Mouse (Mus musculus): ENCODE results near the gene Prop1. TPM values are rescaled to one million over a fixed set of nuclear protein-coding genes. Genes with fewer than 3 reads are reported as not detected.

The Prop1 gene
- 0.35 TPM in 1 of 2 replicates, not detected in the other for polyA plus RNA-seq (2012; rRNA removed; ENCODE audit: low replicate concordance)

DNA sequence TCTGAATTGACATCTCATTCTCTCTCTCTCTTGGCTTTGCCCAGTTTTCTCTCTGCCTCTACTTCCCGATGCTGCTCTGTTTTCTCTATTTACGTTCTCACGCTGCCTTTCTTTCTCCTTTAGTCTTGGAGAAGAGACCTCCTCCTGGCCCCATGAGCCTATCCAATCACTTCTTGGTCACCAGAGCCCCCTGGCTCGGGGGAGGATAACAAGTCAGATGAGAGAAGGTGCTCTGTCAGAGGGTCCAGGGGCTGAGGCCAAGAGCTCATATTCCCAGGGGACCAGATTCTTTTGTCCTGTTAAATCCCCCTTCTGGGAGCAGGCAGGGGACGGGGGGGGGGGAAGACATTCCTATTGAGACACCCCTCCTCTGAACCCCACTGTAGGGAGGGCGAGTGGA, at the start of gene Prop1:
Gene Prop1 (minus strand): TSS at position 101 of the 400 bp plus-strand sequence.

DNA sequence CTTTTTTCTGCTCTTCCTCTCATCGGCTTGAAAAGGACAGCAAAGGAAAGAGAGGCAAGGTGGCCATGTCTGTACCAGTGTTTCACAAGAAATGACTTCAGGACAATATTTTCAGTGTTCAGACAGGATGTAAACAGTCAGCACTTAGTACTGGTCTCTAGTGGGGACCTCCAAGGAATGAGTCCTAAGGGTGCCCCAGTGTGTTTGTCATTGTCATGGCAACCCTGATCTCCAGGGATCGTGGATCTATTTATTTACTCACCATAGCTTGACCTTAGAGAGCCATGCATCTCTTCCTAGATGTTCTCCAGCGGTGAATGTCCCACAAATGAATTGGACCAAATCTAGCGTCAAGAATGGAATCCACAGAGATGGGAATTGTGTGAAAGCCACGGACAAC, 49.7 kb upstream of the Prop1 start, which contains the start of gene Olfr51:
Gene Olfr51 (plus strand): TSS at position 301 of the 400 bp plus-strand sequence.

DNA sequence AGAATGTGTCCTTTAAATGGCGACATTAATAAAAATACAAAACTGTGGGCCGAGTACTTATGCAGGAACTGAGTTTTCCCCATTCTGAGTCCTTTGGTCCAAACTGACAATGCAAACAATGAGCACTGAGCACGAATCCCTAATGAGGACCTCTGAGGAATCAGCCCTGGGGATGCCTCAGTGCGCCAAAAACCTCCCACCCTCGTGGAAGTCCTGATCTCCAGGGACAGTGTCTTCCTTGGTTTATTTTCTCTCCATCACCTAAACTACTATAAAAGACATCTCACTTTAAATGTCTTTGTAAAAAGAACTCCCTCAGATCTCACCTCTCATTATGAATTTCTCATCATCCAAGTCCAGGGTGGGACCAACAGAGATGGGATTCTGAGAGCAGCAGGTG, 28.1 kb upstream of the Prop1 start, which contains the start of gene Olfr1377:
Gene Olfr1377 (plus strand): TSS at position 301 of the 400 bp plus-strand sequence.

DNA sequence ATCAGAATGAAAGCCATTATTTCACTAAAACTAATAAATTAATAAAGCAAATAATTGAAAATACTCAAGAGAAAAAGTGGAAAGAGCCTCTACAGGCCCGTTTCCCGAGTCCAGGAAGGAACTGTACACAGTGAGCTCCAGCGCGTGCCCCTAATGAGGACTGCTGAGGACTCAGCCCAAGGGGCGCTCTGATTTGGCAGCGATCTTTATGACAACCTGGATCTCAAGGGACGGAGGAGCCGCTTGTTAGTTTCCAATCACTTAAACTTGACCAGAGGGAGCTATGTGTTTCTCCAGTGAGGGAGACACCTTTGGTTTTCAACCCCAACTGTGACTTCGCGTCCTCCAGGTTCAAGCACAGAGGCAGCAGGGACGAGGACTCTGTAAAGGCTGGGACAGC, 12.7 kb upstream of the Prop1 start, which contains the start of gene Olfr1378:
Gene Olfr1378 (plus strand): TSS at position 301 of the 400 bp plus-strand sequence.

DNA sequence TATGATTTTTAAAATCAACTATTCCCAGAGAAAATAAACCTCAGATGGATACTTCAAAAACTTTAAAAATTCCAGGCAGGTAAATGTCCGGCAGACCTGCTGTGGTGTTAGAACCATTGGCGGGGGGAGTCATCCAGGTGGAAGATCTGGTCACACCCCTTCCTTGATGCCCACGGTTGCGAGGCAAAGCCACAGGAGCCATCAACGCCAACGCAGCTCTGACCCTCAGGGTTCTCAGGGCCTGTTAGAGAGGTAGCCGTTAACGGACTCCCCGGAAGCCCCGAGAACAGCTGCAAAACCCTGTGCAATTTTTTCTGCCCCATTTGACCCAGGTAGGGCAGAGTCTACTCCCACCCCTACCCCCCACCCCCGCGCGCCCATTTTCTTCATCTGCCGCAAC, 10.1 kb downstream of the Prop1 start, which contains the start of gene 4933414I15Rik:
Gene 4933414I15Rik (minus strand): TSS at position 260 of the 400 bp plus-strand sequence.

DNA sequence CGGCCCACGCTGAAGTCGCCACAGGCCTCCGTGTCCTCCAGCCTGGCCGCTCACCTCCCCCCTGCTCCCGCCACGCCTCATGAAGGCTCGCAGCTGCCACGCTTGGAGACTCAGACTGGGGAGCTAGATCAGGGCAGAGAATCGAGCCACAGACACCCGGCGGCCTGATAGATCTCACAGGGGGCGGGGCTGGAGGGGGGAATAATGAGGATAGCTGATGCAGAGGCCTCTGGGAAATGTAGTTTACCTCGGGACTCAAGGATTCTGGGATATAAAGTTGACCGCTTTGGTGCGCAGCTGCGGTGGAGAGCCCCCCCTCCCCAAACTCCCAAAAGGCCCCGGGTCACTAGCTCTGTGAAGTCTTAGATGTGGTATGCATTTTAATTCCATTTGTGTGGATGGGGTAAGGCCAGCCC, 22.1 kb downstream of the Prop1 start, which contains the start of gene Zfp354b:
Gene Zfp354b (minus strand): TSS at position 183 of the 416 bp plus-strand sequence.

DNA sequence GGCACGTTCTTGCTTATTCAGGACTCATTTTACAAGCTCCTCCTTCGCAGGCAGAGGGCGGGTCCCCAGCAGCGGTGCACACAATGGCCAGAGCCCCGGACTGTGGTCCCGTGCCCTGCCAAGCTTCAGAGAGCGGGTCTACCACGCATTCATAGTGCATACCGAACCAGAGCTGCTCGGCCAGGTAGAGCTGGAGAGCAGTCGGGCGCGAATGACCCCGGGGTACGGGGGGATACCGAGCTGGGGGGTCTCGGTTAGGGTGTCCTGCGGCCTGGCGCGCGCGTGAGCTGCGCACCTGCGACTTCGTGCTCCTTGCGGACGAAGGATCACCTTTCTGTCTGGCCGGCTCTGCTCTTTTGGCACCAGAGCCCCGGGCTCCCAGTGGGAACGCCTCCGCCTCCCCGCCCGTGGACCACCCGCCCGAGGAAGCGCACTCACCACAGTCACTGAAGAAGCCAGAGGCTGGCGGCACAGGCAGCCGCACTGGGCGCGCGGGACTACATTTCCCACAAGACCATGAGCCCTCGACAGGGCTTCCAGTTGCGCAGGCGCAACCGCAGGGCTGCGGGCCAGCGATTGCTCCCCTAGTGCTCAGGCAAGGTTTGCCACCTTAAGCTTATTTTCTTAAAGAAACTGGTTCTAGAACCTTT, 37.8 kb downstream of the Prop1 start, which contains the start of gene Zfp2:
Gene Zfp2 (minus strand): TSS at position 495 of the 650 bp plus-strand sequence.

Other genes with a start within 250 kb of the Prop1 start
- 0.82 and 1.5 TPM in 2 replicates for gene Zfp354c, start 126.0 kb downstream of the Prop1 start, polyA plus RNA-seq (2012; rRNA removed; ENCODE audit: low replicate concordance)
- 0.19 and 0.34 TPM in 2 replicates for gene Zfp879, start 112.2 kb downstream of the Prop1 start, polyA plus RNA-seq (2012; rRNA removed; ENCODE audit: low replicate concordance)
- gene Grm6, start 103.1 kb downstream of the Prop1 start, polyA plus RNA-seq (2012; rRNA removed; ENCODE audit: low replicate concordance), result 0.40 and 1.2 TPM in 2 replicates
- gene Zfp454, start 66.1 kb downstream of the Prop1 start, polyA plus RNA-seq (2012; rRNA removed; ENCODE audit: low replicate concordance), result 0.16 and 0.75 TPM in 2 replicates
- gene Zfp2, start 37.6 kb downstream of the Prop1 start, polyA plus RNA-seq (2012; rRNA removed; ENCODE audit: low replicate concordance), result 1.5 and 2.0 TPM in 2 replicates
- gene Zfp354b, start 22.1 kb downstream of the Prop1 start, polyA plus RNA-seq (2012; rRNA removed; ENCODE audit: low replicate concordance), result 0.10 and 0.42 TPM in 2 replicates
- not detected in 2 replicates for gene 4933414I15Rik, start 10.0 kb downstream of the Prop1 start, polyA plus RNA-seq (2012; rRNA removed; ENCODE audit: low replicate concordance)
- gene Olfr1378, start 12.8 kb upstream of the Prop1 start, polyA plus RNA-seq (2012; rRNA removed; ENCODE audit: low replicate concordance), result not detected in 2 replicates
- gene Olfr1377, start 28.2 kb upstream of the Prop1 start, polyA plus RNA-seq (2012; rRNA removed; ENCODE audit: low replicate concordance), result not detected in 2 replicates
- gene Olfr51, start 49.8 kb upstream of the Prop1 start, polyA plus RNA-seq (2012; rRNA removed; ENCODE audit: low replicate concordance), result not detected in 2 replicates
- gene Olfr54, start 60.5 kb upstream of the Prop1 start, polyA plus RNA-seq (2012; rRNA removed; ENCODE audit: low replicate concordance), result not detected in 2 replicates
- gene Olfr1375, start 94.3 kb upstream of the Prop1 start, polyA plus RNA-seq (2012; rRNA removed; ENCODE audit: low replicate concordance), result not detected in 2 replicates
- 1.1 and 1.5 TPM in 2 replicates for gene Zfp354a, start 105.5 kb upstream of the Prop1 start, polyA plus RNA-seq (2012; rRNA removed; ENCODE audit: low replicate concordance)

Measured in mammary gland, adult 2 months (tissue).